Mouse (Mus musculus): ENCODE data around the gene Rbx1.
"Not testable (repeated sequence)": the region's sequence is repeated elsewhere in the genome, so short reads cannot be mapped to it uniquely, and the experiment has no call there.

Gene Rbx1

DNA sequence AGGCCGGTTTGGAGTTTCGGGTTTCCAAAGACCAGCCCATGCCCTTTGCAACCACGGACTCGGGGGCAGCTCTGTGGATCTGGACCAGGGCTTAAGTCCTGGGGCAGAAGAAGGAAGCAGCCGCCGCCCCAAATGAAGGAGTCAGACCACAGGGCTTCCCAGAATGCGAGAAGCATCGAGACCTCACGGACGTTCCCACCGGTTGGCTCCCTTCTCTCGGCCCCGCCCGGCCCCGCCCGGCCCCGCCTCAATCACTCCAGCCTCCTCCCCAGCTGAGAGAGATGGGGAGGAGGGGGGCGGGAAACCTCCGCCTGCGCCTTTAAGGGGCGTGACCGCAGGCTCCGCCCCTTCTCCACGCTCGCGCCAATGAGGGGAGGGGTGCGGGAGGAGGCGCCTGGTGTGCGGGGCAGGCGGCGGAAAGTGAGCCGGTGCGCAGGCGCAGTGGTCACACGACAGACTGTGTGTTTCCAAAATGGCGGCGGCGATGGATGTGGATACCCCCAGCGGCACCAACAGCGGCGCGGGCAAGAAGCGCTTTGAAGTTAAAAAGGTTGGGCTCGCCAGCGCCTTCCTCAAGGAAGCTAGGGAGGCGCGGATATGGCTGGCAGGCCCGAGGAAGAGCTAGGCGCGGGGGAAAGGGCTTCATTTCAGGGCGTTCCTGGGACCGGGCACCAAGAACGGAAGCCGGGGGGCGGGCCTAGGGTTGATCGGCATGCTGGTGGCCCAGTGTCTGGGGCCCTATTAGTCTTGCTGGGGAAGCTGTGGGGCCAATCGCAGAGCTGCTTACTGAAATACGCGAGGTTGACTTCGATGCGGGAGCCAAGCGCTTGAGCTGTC is at the start of gene Rbx1:
Rbx1 (plus strand) TSS at position 396 of the 837 bp plus-strand sequence.
- DNase-seq, result peak; percentile 99

- peak; percentile 81 to 91 for DNase-seq
These were observed 49.3 kb upstream of the Rbx1 start for GRCm38 (mm10) chr15:81416763-81417310.

DNA sequence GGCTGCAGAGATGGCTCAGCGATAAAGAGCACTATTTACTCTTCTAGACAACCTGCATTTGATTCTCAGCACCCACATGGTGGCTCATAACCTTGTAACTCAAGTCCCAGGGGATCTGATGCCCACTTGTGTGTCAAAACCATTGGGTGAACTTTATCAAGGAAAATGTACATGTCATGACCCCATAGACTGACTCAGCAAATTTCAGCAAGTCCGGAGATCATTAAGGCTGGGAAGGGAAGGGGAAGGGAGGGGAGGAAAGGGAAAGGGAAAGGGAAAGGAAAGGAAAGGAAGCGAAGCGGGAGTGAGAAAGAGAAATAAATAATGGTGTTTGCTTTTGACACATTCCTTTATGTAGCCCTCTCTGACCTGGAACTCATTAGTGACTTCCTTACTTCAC is 48.0 kb upstream of the Rbx1 start:
- DNase-seq, result no peak

- DNase-seq, result peak; percentile 26 to 39
These were observed 44.6 kb upstream of the Rbx1 start for GRCm38 (mm10) chr15:81421454-81421853.

GRCm38 (mm10) chr15:81422156-81422681 is 43.9 kb upstream of the Rbx1 start:
- DNase-seq, result peak; percentile 20 to 40

- DNase-seq, result no peak
These were observed 40.8 kb upstream of the Rbx1 start for GRCm38 (mm10) chr15:81425311-81425710.

DNA sequence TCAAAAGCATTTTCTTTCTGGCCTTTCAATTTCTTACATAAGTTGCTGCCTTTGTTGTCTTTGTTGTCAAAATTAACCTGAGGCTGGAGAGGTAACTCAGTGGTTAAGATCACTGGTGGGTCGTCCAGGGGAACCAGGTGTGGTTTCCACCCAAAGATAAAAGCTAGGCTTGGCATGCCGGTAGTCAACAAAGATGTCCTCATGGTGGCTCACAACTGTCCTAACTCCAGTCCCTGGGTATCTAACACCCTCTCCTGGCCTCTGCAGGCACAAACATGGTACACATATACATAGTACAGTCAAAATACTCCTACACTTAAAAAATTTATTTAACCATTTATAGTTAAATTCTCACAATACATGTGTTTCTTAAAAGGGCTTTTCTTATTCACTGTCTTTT is 38.1 kb upstream of the Rbx1 start:
- no peak for DNase-seq

DNA sequence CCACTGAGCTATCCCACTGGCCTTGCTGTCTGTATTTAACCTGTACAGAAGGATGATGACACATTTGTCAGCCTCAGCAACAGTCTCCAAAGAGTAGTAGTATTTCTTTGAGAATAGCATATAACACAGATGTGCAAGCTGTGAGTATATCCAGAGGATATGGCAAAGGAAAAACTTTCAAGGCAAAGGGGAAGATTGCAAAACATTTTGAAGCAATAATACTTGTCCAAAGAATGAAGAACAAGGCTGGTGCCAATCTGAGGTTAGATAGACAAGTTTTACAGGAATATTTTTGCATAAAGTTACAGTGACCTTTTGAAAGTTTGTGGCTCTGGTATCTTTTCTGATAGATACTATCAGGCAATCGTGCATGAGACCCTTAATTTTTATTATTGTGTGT is 34.9 kb upstream of the Rbx1 start:
- no peak for DNase-seq

GRCm38 (mm10) chr15:81438345-81438744 is 27.8 kb upstream of the Rbx1 start:
- DNase-seq, result no peak

GRCm38 (mm10) chr15:81439236-81439635 is 26.9 kb upstream of the Rbx1 start:
- no peak for DNase-seq

- DNase-seq, result peak in 1 of 2 experiments; percentile 82
These were observed 17.6 kb upstream of the Rbx1 start for GRCm38 (mm10) chr15:81448463-81448862.

- DNase-seq, result no peak
These were observed 4.6 kb upstream of the Rbx1 start for GRCm38 (mm10) chr15:81461523-81461922.

- DNase-seq, result no peak
These were observed 958 bp upstream of the Rbx1 start for GRCm38 (mm10) chr15:81465016-81465660.

DNA sequence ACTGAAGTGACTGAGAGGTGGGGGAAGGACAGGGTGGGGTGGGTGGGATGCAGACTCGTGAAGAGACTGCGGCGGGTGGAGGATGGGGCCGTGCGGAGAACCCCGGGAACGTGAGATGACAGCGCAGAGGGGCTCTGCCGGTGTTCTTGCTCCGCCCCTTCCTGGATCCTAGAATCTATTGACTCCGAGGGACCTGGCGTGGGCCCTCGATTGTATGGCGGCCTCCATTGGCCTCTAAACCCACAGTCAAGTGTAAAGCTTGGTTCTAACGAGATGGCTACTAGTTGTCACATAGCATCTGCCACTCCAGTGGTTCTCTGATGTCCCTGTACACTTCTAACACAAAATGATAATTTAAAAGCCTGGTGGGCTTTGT is 630 bp downstream of the Rbx1 start:
- no peak for DNase-seq

DNA sequence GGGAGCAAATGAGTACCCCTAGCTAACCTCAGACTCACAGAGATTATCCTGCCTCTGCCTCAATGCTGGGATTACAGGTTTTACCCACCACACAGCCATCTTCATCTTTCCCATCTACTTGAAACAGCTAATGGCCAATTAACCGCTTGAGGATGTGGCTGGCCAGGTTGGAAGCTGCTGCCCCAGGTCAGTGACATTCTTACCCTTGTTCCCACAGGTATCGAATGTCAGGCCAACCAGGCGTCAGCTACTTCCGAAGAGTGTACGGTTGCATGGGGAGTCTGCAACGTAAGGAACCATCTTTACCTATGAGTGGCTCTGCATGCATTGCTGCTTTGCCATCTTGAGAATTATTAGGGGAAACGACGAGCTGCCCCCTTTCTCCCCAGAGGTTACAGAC is 4.6 kb downstream of the Rbx1 start:
- DNase-seq, result no peak

DNA sequence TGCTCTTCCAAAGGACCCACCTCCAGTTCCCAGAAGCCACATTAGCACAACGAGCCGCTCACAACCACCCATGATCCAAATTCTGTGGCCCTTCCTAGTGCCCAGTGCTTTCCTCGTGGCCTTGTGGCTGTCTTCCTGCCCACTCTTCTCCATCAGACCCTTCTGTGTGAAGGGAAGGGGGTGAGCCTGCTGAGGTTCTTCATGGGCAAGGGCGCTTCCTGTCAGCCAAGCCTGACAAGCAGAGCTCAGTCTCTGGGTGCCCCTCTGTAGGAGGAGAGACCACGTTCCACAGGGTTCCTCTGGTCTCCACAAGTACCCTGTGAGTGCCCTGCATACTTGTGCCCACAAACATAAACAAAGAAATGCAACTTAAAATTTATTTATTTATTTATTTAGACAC is 6.2 kb downstream of the Rbx1 start:
- no peak for DNase-seq

DNA sequence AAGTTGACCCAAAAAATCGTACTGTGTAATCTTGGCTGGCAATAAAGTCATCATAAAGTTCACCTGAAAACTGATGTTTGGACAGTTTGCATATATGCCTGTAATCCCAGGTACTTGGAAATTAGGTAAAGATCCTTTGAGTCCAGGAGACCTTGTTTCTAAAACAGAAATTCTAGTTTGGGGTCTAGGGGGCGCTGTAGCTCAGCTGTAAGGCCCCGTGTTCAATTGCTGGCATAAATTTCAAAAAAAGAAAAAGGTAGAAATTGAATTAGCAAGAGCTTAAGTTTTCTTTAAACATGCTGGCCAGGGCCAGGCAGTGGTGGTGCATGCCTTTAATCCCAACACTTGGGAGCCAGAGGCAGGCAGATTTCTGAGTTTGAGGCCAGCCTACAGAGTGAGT is 9.6 kb downstream of the Rbx1 start:
- peak in 1 of 2 experiments; percentile 59 for DNase-seq

DNA sequence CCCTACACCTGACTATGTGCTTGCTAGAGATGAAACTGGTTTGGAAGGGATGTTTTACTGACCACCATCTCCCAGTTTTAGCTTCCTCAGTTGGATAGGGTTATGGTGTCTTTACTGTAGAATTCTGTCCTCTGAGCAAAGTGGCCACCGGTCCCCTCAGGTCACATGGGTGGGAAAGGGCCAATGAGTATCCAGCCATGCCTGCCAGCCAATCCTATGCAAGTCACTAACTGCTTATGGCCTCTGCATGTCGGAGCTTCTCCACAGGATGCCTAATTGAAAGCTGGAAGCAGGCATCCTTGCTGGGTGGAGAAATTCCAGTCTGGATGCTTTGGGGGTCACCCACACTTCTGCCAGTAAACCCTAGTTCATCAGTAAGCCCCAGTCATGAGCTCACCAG is 10.5 kb downstream of the Rbx1 start:
- DNase-seq, result peak in 1 of 2 experiments; percentile 40

- peak; percentile 33 to 66 for DNase-seq
These were observed 13.5 kb downstream of the Rbx1 start for GRCm38 (mm10) chr15:81479446-81480213.

- not testable (repeated sequence) for DNase-seq
These were observed 14.2 kb downstream of the Rbx1 start for GRCm38 (mm10) chr15:81480284-81480683.

GRCm38 (mm10) chr15:81480977-81481379 is 14.9 kb downstream of the Rbx1 start:
- peak; percentile 63 to 84 for DNase-seq

GRCm38 (mm10) chr15:81482966-81483365 is 16.9 kb downstream of the Rbx1 start:
- DNase-seq, result no peak

DNA sequence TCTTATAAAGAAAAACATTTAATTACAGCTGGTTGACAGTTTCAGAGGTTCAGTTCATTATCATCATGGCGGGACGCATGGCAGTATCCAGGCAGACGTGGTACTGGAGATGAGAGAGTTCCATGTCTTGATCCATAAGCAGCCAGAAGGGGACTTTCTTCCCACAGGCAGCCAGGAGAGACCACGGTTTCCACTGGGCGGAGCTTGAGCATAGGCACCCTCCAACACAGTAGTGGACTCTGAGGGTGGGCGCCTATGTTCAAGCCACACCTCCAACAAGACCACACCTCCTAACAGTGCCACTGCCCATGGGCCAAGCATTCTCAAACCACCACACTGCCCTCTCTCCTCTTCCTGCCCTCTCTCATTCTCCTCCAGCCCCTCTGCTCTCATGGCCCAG is 17.6 kb downstream of the Rbx1 start:
- DNase-seq, result no peak
